Mouse (Mus musculus) kidney, adult 2 months (tissue): Measurements from ENCODE around the gene Trio.

Experiments
- CTCF ChIP-seq: fragments of 200-500 bp; conservative IDR thresholded peaks from 2 replicates; pipeline ENCODE4 v1.5.1; 2011; ENCODE audit warnings: low read depth, mild to moderate bottlenecking, control low read depth, low read length, moderate library complexity, mixed read lengths; ENCODE audit not compliant: insufficient read depth, insufficient read length
- POLR2A ChIP-seq: fragments of 200-500 bp; IDR thresholded peaks from one replicate; pipeline ENCODE4 v1.6.1; 2011; ENCODE audit warnings: low read depth, low read length, control low read depth

GRCm38 (mm10) chr15:27826048-27826637 is 199.5 kb downstream of the Trio start:
- TF ChIP-seq CTCF (no peak), POLR2A (no peak)
